Mouse (Mus musculus) lung, adult 2 months (tissue): ENCODE results near the gene Mest.

Experiments
- CTCF ChIP-seq: fragments of 200-500 bp; IDR thresholded peaks from 2 replicates; pipeline ENCODE4 v1.5.1; 2011; ENCODE audit warnings: mild to moderate bottlenecking, low read length, control low read depth; ENCODE audit not compliant: insufficient read depth
- POLR2A ChIP-seq: fragments of 200-500 bp; IDR thresholded peaks from 2 replicates; pipeline ENCODE4 v1.6.1; 2011; ENCODE audit warnings: low read depth, mild to moderate bottlenecking, control low read depth, low read length, borderline replicate concordance; ENCODE audit errors: extremely low read depth

DNA sequence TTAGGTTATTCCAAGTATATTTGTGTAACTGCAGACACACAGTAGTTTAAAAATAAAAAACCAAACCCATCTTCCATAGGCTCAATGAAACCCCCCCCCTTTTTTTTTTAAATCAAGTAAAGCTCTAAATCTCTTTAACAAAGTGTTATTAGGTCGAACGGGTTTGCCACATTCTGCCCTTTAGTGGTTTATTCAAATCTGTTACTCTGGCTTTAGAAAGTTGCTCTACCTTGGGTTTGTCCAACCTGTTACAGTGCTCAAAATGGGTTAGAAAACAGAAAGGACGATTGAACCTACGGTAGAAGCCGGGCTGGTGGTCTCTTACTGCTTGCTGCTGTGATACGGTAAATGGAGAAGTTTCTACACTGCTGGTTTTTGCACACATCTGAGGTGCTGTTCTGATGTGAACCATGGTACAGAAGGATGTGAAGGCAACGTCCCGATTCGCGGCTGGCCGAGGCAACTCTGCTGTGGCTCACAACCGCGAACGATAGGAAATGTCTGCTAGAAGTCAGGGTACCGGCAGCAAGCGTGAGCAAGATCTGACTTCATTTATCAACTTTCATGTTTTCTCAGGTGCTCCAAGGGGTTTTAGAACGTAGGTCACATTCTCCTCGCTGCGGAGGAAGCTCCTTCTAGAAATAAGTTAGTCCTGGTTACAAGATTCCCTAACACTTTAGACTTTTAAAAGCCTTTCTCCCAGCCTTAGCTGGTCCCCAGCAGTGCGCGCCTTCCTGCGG, 11.8 kb downstream of the Mest start:
- TF ChIP-seq CTCF (no peak), POLR2A (no peak)
